Mouse (Mus musculus) CD4-positive, CD25-positive, alpha-beta regulatory T cell, adult 9 weeks (primary cell): ENCODE measurements around the gene Tmem263. TPM values are rescaled to one million over a fixed set of nuclear protein-coding genes. Genes with fewer than 3 reads are reported as not detected.

Experiments
- polyA plus RNA-seq: library from polyadenylated mRNA; unstranded; fragments of 100-300 nt; shearing (Covaris generic); gene quantifications from one replicate; pipeline ENCODE4 v1.2.1, GENCODE M21; 2017

Tmem263 gene
- polyA plus RNA-seq, result 8.6 TPM

DNA sequence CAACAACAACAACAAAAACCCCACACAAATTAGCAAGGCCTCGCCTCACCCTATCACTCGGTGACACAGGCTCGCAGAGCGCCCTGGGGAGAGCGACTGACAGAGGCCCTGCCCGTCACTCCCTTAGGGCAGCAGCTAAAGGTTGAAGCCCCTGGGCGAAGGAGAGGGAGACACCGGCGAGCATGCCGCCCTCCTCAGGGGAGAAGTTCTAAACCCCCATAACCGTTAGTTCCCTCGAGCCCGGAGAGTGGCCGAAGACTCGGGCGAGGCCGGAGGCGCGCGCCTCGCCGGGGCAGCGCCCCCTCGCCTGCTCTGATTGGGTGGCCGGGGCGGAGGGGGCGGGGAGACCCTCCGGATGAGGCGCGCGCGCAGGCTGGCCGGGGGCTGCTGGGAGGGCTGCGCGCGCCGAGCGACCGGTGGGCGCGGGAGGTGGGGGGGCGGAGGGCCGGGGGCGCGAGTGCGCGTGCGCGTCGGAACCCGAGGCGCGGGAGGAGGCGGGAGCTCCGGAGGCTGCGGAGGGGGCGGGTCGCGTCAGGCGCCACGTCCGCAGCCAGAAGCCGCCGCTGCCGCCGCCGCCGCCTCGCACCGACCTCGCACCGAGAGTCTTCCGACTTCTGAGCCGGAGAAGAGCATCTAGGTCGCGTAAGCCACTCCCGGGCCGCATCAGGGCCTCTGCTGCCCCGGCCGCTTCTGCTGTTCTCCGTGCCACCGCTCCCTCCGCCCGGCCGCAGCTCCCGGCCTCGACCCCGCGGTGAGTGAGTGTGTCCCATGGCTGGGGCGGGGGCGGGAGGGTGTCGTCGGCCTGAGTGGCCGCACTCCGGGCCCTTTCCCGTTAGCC, at the start of gene Tmem263, which contains the start of gene Fhl4:
TSS of gene Tmem263 (plus strand) at position 381 of the 838 bp plus-strand sequence.
TSS of gene Fhl4 (minus strand) at position 249 of the 838 bp plus-strand sequence.

DNA sequence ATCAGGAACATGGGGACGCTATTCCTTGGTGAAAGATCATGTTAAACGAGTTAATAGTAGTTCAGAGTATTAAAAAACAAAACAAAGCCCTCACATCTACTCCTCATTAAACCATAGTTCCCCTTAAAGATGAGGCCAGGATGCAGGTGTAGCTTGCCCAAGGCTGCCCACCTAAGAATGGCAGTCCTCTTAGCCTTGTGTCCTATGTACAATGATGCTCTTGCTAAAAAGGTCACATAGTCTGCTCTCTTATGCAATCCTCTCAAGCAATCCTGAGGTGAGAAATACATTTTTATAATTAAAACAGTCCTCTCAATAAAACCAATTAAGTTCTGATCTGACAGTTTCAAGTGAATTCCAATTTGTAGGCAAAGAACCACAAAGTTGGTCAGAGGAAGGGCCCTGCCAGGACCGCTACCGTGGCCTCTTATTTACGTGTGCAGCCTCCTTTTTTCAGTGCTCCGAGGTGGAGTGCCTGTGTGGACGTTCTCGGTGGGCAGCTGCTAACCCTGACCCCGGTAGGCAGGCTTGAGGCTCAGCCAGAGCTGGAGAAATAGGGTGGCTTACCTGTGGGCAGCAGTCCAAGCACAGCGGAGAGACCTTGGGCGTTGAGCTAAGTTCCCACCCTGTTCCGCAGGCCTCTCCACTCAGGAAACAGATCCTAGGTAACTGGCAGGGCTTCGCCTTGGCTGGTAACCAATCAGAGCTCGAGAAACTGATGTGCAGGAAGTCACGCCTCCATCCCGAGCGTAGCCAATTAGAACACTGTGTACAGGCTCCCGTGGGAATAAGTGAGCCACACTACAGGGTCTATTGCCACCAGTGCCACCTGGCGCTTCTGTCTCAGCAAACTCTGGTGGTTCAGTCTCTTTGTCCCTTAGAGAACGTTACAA, 25.2 kb downstream of the Tmem263 start, which contains the start of gene Mterf2:
TSS of gene Mterf2 (minus strand) at position 633 of the 893 bp plus-strand sequence.

Other genes starting within 250 kb of the Tmem263 start
- 10.9 TPM for gene Ric8b, start 185.0 kb upstream of the Tmem263 start, polyA plus RNA-seq
- gene Fhl4, start 132 bp upstream of the Tmem263 start, polyA plus RNA-seq, result 1.1 TPM
- gene Mterf2, start 25.4 kb downstream of the Tmem263 start, polyA plus RNA-seq, result 28.4 TPM
- gene Cry1, start 82.4 kb downstream of the Tmem263 start, polyA plus RNA-seq, result 3.4 TPM